Mouse (Mus musculus) heart, postnatal 0 days (tissue): ENCODE measurements at regions not wholly inside any gene's neighbourhood (a gene's known extent, or its start where the extent isn't known, plus 50 kb on each side); places are given as distances from the start of the nearest gene placed in this dataset.

ENCODE experiments used
- CTCF ChIP-seq: IDR thresholded peaks from 2 replicates; pipeline ENCODE4 v1.5.1; 2016; ENCODE audit warnings: antibody characterized with exemption, control low read depth, low read depth
- EP300 ChIP-seq: IDR thresholded peaks from 2 replicates; pipeline ENCODE4 v1.6.1; 2016; ENCODE audit warnings: antibody characterized with exemption, low read depth

DNA sequence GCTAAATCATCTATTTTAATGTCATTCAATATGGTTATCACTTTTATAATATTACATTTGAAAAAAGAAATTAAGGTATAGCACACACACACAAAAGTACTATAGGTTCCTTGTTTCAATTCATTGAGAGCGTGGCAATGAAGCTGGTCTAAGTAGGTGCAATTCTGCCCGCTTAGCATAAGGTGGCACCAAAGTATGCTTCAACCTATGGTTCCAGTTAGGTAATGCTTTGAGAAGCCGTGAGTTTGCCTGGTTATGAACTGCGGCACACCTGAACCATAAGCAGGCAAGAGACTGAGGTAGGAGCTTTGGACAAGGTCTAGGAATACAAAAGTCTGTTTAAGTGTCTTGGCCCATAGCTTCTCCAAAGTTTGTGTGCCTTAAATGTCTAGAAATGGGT, 65.1 kb upstream of the Atp11b start:
- TF ChIP-seq CTCF (peak; percentile 72), EP300 (no peak)
